Mouse (Mus musculus) heart, adult 2 months (tissue): ENCODE data around the gene Spata6.

Source experiments
- CTCF ChIP-seq: fragments of 200-600 bp; IDR thresholded peaks from 2 replicates; pipeline ENCODE4 v1.8.1; 2022; ENCODE audit warnings: antibody characterized with exemption, mild to moderate bottlenecking, moderate library complexity
- POLR2A ChIP-seq: fragments of 200-500 bp; IDR thresholded peaks from 2 replicates; pipeline ENCODE4 v1.6.1; 2011; ENCODE audit warnings: mild to moderate bottlenecking, low read depth, low read length, control low read depth; ENCODE audit not compliant: insufficient read depth

DNA sequence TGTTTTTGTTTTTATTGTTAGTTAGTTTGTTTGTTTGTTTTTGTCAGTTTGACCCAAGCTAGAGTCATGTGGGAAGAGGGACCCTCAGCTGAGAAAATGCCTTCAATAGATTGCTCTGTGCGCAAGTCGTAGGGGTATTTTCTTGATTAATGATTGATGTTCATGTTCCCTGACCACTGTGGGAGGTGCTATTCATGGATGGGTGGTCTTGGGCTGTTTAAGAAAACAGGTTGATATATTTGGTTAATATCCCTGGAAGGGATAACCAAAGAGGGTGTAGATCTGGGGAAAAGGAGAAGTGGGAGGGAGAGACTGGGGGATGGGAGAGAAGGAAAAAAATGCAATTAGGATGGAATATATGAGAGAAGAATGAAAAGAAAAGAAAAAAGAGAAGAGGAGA, 15.7 kb upstream of the Spata6 start:
- TF ChIP-seq CTCF, result no peak
- no peak for TF ChIP-seq POLR2A
